Mouse (Mus musculus): ENCODE results near the gene Btnl2. TPM values are rescaled to one million over a fixed set of nuclear protein-coding genes. Genes with fewer than 3 reads are reported as not detected.

Gene Btnl2
- not detected in 2 replicates for polyA plus RNA-seq (2015; fragmentation: Nextera tagmentation; extraction: Ambion mirVana)

GRCm38 (mm10) chr17:34354539-34354938 is at the start of gene Btnl2:
TSS of gene Btnl2 (plus strand) at chr17:34354822.

GRCm38 (mm10) chr17:34305380-34306030 is 49.1 kb upstream of the Btnl2 start, which contains the start of gene H2-Eb1:
TSS of gene H2-Eb1 (plus strand) at chr17:34305867.

GRCm38 (mm10) chr17:34325436-34325835 is 29.2 kb upstream of the Btnl2 start, which contains the start of gene H2-Eb2:
TSS of gene H2-Eb2 (plus strand) at chr17:34325665.

GRCm38 (mm10) chr17:34376847-34377246 is 22.2 kb downstream of the Btnl2 start, which contains the start of gene Btnl1:
TSS of gene Btnl1 (plus strand) at chr17:34377132.

GRCm38 (mm10) chr17:34398711-34399393 is 44.2 kb downstream of the Btnl2 start, which contains the start of gene BC051142:
TSS of gene BC051142 (plus strand) at chr17:34398820.

Other genes with a start within 250 kb of the Btnl2 start
- gene H2-DMa, start 235.3 kb upstream of the Btnl2 start, polyA plus RNA-seq (2015; fragmentation: Nextera tagmentation; extraction: Ambion mirVana) = 5.8 and 8.1 TPM in 2 replicates
- 53.0 and 53.2 TPM in 2 replicates for gene Brd2, start 232.2 kb upstream of the Btnl2 start, polyA plus RNA-seq (2015; fragmentation: Nextera tagmentation; extraction: Ambion mirVana)
- gene H2-DMb2, start 211.5 kb upstream of the Btnl2 start, polyA plus RNA-seq (2015; fragmentation: Nextera tagmentation; extraction: Ambion mirVana) = 0.13 TPM in 1 of 2 replicates, not detected in the other
- gene H2-DMb1, start 201.8 kb upstream of the Btnl2 start, polyA plus RNA-seq (2015; fragmentation: Nextera tagmentation; extraction: Ambion mirVana) = 1.5 and 2.6 TPM in 2 replicates
- gene Tap1, start 167.3 kb upstream of the Btnl2 start, polyA plus RNA-seq (2015; fragmentation: Nextera tagmentation; extraction: Ambion mirVana) = 20.0 and 21.3 TPM in 2 replicates
- gene Psmb9, start 167.1 kb upstream of the Btnl2 start, polyA plus RNA-seq (2015; fragmentation: Nextera tagmentation; extraction: Ambion mirVana) = 8.6 and 8.7 TPM in 2 replicates
- gene Psmb8, start 157.1 kb upstream of the Btnl2 start, polyA plus RNA-seq (2015; fragmentation: Nextera tagmentation; extraction: Ambion mirVana) = 24.2 and 30.5 TPM in 2 replicates
- 9.6 and 12.5 TPM in 2 replicates for gene Tap2, start 151.3 kb upstream of the Btnl2 start, polyA plus RNA-seq (2015; fragmentation: Nextera tagmentation; extraction: Ambion mirVana)
- gene H2-Ob, start 115.9 kb upstream of the Btnl2 start, polyA plus RNA-seq (2015; fragmentation: Nextera tagmentation; extraction: Ambion mirVana) = 0.14 and 0.29 TPM in 2 replicates
- 5.8 and 6.3 TPM in 2 replicates for gene H2-Ab1, start 97.1 kb upstream of the Btnl2 start, polyA plus RNA-seq (2015; fragmentation: Nextera tagmentation; extraction: Ambion mirVana)
- gene H2-Aa, start 67.0 kb upstream of the Btnl2 start, polyA plus RNA-seq (2015; fragmentation: Nextera tagmentation; extraction: Ambion mirVana) = 0.88 and 0.93 TPM in 2 replicates
- 2.4 and 3.0 TPM in 2 replicates for gene H2-Eb1, start 49.0 kb upstream of the Btnl2 start, polyA plus RNA-seq (2015; fragmentation: Nextera tagmentation; extraction: Ambion mirVana)
- not detected in 2 replicates for gene H2-Eb2, start 29.2 kb upstream of the Btnl2 start, polyA plus RNA-seq (2015; fragmentation: Nextera tagmentation; extraction: Ambion mirVana)
- gene Btnl1, start 22.3 kb downstream of the Btnl2 start, polyA plus RNA-seq (2015; fragmentation: Nextera tagmentation; extraction: Ambion mirVana) = not detected in 2 replicates
- gene BC051142, start 44.0 kb downstream of the Btnl2 start, polyA plus RNA-seq (2015; fragmentation: Nextera tagmentation; extraction: Ambion mirVana) = 0.42 and 0.47 TPM in 2 replicates
- not detected in 2 replicates for gene Btnl4, start 122.5 kb downstream of the Btnl2 start, polyA plus RNA-seq (2015; fragmentation: Nextera tagmentation; extraction: Ambion mirVana)
- gene Btnl6, start 162.5 kb downstream of the Btnl2 start, polyA plus RNA-seq (2015; fragmentation: Nextera tagmentation; extraction: Ambion mirVana) = not detected in 2 replicates
- gene Notch4, start 209.4 kb downstream of the Btnl2 start, polyA plus RNA-seq (2015; fragmentation: Nextera tagmentation; extraction: Ambion mirVana) = 3.1 and 3.6 TPM in 2 replicates
- 11.3 and 21.2 TPM in 2 replicates for gene Gpsm3, start 235.0 kb downstream of the Btnl2 start, polyA plus RNA-seq (2015; fragmentation: Nextera tagmentation; extraction: Ambion mirVana)
- 4.4 and 4.6 TPM in 2 replicates for gene Pbx2, start 236.4 kb downstream of the Btnl2 start, polyA plus RNA-seq (2015; fragmentation: Nextera tagmentation; extraction: Ambion mirVana)
- gene Ager, start 243.0 kb downstream of the Btnl2 start, polyA plus RNA-seq (2015; fragmentation: Nextera tagmentation; extraction: Ambion mirVana) = 3.3 TPM in 2 replicates
- gene Rnf5, start 248.9 kb downstream of the Btnl2 start, polyA plus RNA-seq (2015; fragmentation: Nextera tagmentation; extraction: Ambion mirVana) = 60.2 and 63.2 TPM in 2 replicates
- gene Agpat1, start 249.4 kb downstream of the Btnl2 start, polyA plus RNA-seq (2015; fragmentation: Nextera tagmentation; extraction: Ambion mirVana) = 38.4 and 38.6 TPM in 2 replicates

All from urinary bladder, postnatal 0 days (tissue).